Mouse (Mus musculus): ENCODE measurements around the gene Plscr2.
"Not testable (repeated sequence)": the region's sequence is repeated elsewhere in the genome, so short reads cannot be mapped to it uniquely, and the experiment has no call there.

Gene Plscr2

GRCm38 (mm10) chr9:92273956-92274762 is 1.2 kb upstream of the Plscr2 start:
- DNase-seq (ENCODE audit: low spot score) = no peak

GRCm38 (mm10) chr9:92276360-92276759 is 958 bp downstream of the Plscr2 start:
- no peak for DNase-seq (ENCODE audit: low spot score)

GRCm38 (mm10) chr9:92280048-92280447 is 4.6 kb downstream of the Plscr2 start:
- DNase-seq (ENCODE audit: low spot score) = no peak

- DNase-seq (ENCODE audit: low spot score) = no peak
Observed at GRCm38 (mm10) chr9:92282563-92283171, 7.3 kb downstream of the Plscr2 start.

GRCm38 (mm10) chr9:92289675-92290074 is 14.3 kb downstream of the Plscr2 start:
- DNase-seq (ENCODE audit: low spot score) = no peak

GRCm38 (mm10) chr9:92292169-92292568 is 16.8 kb downstream of the Plscr2 start:
- DNase-seq (ENCODE audit: low spot score) = no peak

GRCm38 (mm10) chr9:92292922-92293321 is 17.5 kb downstream of the Plscr2 start:
- no peak for DNase-seq (ENCODE audit: low spot score)

GRCm38 (mm10) chr9:92293560-92294548 is 18.5 kb downstream of the Plscr2 start:
- no peak for DNase-seq (ENCODE audit: low spot score)

GRCm38 (mm10) chr9:92298288-92298687 is 22.9 kb downstream of the Plscr2 start:
- no peak for DNase-seq (ENCODE audit: low spot score)

GRCm38 (mm10) chr9:92301213-92301612 is 25.8 kb downstream of the Plscr2 start:
- no peak for DNase-seq (ENCODE audit: low spot score)

- no peak for DNase-seq (ENCODE audit: low spot score)
Observed at GRCm38 (mm10) chr9:92305075-92305474, 29.7 kb downstream of the Plscr2 start.

- no peak for DNase-seq (ENCODE audit: low spot score)
Observed at GRCm38 (mm10) chr9:92305620-92306220, 30.3 kb downstream of the Plscr2 start.

GRCm38 (mm10) chr9:92309077-92309476 is 33.7 kb downstream of the Plscr2 start, which contains the start of gene 1700057G04Rik:
TSS of gene 1700057G04Rik (plus strand) at chr9:92309377.
- no peak for DNase-seq (ENCODE audit: low spot score)

- DNase-seq (ENCODE audit: low spot score) = no peak
Observed at GRCm38 (mm10) chr9:92316791-92317190, 41.4 kb downstream of the Plscr2 start.

GRCm38 (mm10) chr9:92325936-92326335 is 50.5 kb downstream of the Plscr2 start:
- not testable (repeated sequence) for DNase-seq (ENCODE audit: low spot score)

- no peak for DNase-seq (ENCODE audit: low spot score)
Observed at GRCm38 (mm10) chr9:92326813-92327212, 51.4 kb downstream of the Plscr2 start.

GRCm38 (mm10) chr9:92331383-92331782 is 56.0 kb downstream of the Plscr2 start:
- no peak for DNase-seq (ENCODE audit: low spot score)

GRCm38 (mm10) chr9:92334845-92335244 is 59.4 kb downstream of the Plscr2 start:
- DNase-seq (ENCODE audit: low spot score) = no peak

- DNase-seq (ENCODE audit: low spot score) = no peak
Observed at GRCm38 (mm10) chr9:92335277-92335818, 59.9 kb downstream of the Plscr2 start.

- DNase-seq (ENCODE audit: low spot score) = no peak
Observed at GRCm38 (mm10) chr9:92337063-92337462, 61.7 kb downstream of the Plscr2 start.

- no peak for DNase-seq (ENCODE audit: low spot score)
Observed at GRCm38 (mm10) chr9:92337661-92338060, 62.3 kb downstream of the Plscr2 start.

- DNase-seq (ENCODE audit: low spot score) = no peak
Observed at GRCm38 (mm10) chr9:92338954-92339353, 63.6 kb downstream of the Plscr2 start.

Data from layer of hippocampus, adult 11-12 months (tissue).